Mouse (Mus musculus): Measurements from ENCODE around the gene Gm5039.
A peak's percentile ranks its signal among the peaks of the same experiment; 100 is the strongest.
"Not testable (repeated sequence)": the region's sequence is repeated elsewhere in the genome, so short reads cannot be mapped to it uniquely, and the experiment has no call there.

Gene Gm5039

GRCm38 (mm10) chr12:88323926-88324325 is at the start of gene Gm5039:
Gm5039 (minus strand) TSS chr12:88324026.
- DNase-seq (ENCODE audit: low spot score in 2 of 2): not testable (repeated sequence)

GRCm38 (mm10) chr12:88372018-88372417 is 48.2 kb upstream of the Gm5039 start:
- DNase-seq (ENCODE audit: low spot score in 2 of 2): no peak

- DNase-seq (ENCODE audit: low spot score in 2 of 2): not testable (repeated sequence)
Measured at GRCm38 (mm10) chr12:88370321-88370720, 46.5 kb upstream of the Gm5039 start.

- DNase-seq (ENCODE audit: low spot score in 2 of 2): not testable (repeated sequence)
Measured at GRCm38 (mm10) chr12:88369690-88370089, 45.9 kb upstream of the Gm5039 start.

- no peak for DNase-seq (ENCODE audit: low spot score in 2 of 2)
Measured at GRCm38 (mm10) chr12:88368618-88369017, 44.8 kb upstream of the Gm5039 start.

- no peak for DNase-seq (ENCODE audit: low spot score in 2 of 2)
Measured at GRCm38 (mm10) chr12:88367673-88368072, 43.8 kb upstream of the Gm5039 start.

- no peak for DNase-seq (ENCODE audit: low spot score in 2 of 2)
Measured at GRCm38 (mm10) chr12:88361120-88361445, 37.3 kb upstream of the Gm5039 start.

GRCm38 (mm10) chr12:88360441-88361119 is 36.8 kb upstream of the Gm5039 start, which contains the start of gene Adck1:
Adck1 (plus strand) TSS chr12:88360554.
- peak; percentile 51 to 72 for DNase-seq (ENCODE audit: low spot score in 2 of 2)

GRCm38 (mm10) chr12:88354182-88354702 is 30.4 kb upstream of the Gm5039 start:
- DNase-seq (ENCODE audit: low spot score in 2 of 2): no peak

- not testable (repeated sequence) for DNase-seq (ENCODE audit: low spot score in 2 of 2)
Measured at GRCm38 (mm10) chr12:88341286-88341685, 17.5 kb upstream of the Gm5039 start.

GRCm38 (mm10) chr12:88336662-88337413 is 13.0 kb upstream of the Gm5039 start:
- not testable (repeated sequence) for DNase-seq (ENCODE audit: low spot score in 2 of 2)

- DNase-seq (ENCODE audit: low spot score in 2 of 2): no peak
Measured at GRCm38 (mm10) chr12:88314556-88314955, 9.3 kb downstream of the Gm5039 start.

- not testable (repeated sequence) for DNase-seq (ENCODE audit: low spot score in 2 of 2)
Measured at GRCm38 (mm10) chr12:88297171-88297570, 26.7 kb downstream of the Gm5039 start.

- not testable (repeated sequence) for DNase-seq (ENCODE audit: low spot score in 2 of 2)
Measured at GRCm38 (mm10) chr12:88293082-88293481, 30.7 kb downstream of the Gm5039 start.

GRCm38 (mm10) chr12:88285224-88285623 is 38.6 kb downstream of the Gm5039 start:
- not testable (repeated sequence) for DNase-seq (ENCODE audit: low spot score in 2 of 2)

- DNase-seq (ENCODE audit: low spot score in 2 of 2): not testable (repeated sequence)
Measured at GRCm38 (mm10) chr12:88274400-88274799, 49.4 kb downstream of the Gm5039 start, which contains the start of gene Gm5662. Gm5662 (minus strand) TSS chr12:88274500.

Data from spleen, postnatal 14 days (tissue).